Mouse (Mus musculus): ENCODE measurements around the gene Abhd4. TPM values are rescaled to one million over a fixed set of nuclear protein-coding genes. Genes with fewer than 3 reads are reported as not detected.

Abhd4 gene
- polyA plus RNA-seq, 1 experiment from 2014 or later = 42.1 TPM

DNA sequence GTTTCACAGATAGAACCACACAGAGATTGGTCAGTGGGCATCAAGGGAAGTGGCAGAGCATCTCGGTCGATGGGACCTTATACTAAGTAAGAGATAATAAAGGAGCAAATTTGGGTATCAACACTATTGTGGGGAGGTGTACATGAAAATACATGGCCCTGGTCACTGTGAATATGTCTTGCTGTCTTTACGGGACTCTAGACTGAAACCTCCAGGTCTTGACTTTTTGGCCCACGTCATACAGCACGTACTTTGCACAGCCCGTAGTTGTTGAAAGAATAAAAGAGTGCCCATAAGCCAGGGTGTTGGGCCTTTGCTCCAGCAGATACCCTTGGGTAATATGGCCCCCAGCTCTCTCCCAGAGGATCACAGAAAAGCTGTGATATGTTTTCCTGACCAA is 32.3 kb upstream of the Abhd4 start:
- no peak for TF ChIP-seq CTCF (IDR thresholded peaks at IDR 0.05; ENCODE audit: low read depth)
- ATAC-seq (ENCODE audit: insufficient read depth) = no peak
- H3K4me3 ChIP-seq (ENCODE audit: low read depth, low read length) = no peak overlapping the region
- H3K27me3 ChIP-seq (ENCODE audit: insufficient read depth, low read length) = no peaks in the 10 kb centered on the region
- no peak for DNase-seq
- WGBS = 97% methylated on average over 6 of the region's 6 CpGs
- H3K4me2 ChIP-seq = no peak overlapping the region
- no peak overlapping the region for H3K27ac ChIP-seq (ENCODE audit: low read depth)
- H3K4me1 ChIP-seq (ENCODE audit: insufficient read depth) = peaks cover 8% of the 10 kb centered on the region
- H3K36me3 ChIP-seq (ENCODE audit: insufficient read depth) = no peaks in the 10 kb centered on the region
- H3K9me3 ChIP-seq (ENCODE audit: low read depth, low read length) = no peaks in the 10 kb centered on the region
- H3K9ac ChIP-seq = no peak overlapping the region

DNA sequence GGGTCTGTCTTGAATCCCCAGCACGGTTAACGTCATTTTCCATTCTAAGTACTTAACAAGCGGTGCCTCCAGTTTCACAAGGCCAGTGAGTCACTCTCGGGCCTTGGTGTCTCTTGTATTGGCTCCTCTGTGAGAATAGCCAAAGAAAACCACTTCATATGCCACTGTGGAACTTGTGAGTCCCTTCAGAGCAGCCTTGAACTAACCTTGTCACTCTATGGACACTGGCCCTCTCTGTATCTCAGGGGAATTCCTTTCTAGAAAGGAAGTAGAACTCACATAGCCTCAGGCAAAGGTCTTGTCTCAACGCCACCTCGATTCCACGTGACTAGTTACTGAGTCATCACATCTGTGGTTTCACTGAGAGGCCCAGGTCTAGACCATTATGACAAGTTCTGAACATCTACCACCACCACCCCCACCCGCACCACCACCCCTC is 31.7 kb upstream of the Abhd4 start:
- 83% methylated on average over 8 of the region's 8 CpGs for WGBS
- TF ChIP-seq CTCF (IDR thresholded peaks at IDR 0.05; ENCODE audit: low read depth) = no peak
- Histone ChIP-seq H3K36me3 (ENCODE audit: insufficient read depth) (no peaks in the 10 kb centered on the region), H3K9ac (no peak overlapping the region), H3K9me3 (ENCODE audit: low read depth, low read length) (no peaks in the 10 kb centered on the region), H3K27ac (ENCODE audit: low read depth) (no peak overlapping the region), H3K4me2 (no peak overlapping the region), H3K4me3 (ENCODE audit: low read depth, low read length) (no peak overlapping the region), H3K27me3 (ENCODE audit: insufficient read depth, low read length) (no peaks in the 10 kb centered on the region), H3K4me1 (ENCODE audit: insufficient read depth) (peaks cover 15% of the 10 kb centered on the region)
- ATAC-seq (ENCODE audit: insufficient read depth) (no peak), DNase-seq (no peak)

DNA sequence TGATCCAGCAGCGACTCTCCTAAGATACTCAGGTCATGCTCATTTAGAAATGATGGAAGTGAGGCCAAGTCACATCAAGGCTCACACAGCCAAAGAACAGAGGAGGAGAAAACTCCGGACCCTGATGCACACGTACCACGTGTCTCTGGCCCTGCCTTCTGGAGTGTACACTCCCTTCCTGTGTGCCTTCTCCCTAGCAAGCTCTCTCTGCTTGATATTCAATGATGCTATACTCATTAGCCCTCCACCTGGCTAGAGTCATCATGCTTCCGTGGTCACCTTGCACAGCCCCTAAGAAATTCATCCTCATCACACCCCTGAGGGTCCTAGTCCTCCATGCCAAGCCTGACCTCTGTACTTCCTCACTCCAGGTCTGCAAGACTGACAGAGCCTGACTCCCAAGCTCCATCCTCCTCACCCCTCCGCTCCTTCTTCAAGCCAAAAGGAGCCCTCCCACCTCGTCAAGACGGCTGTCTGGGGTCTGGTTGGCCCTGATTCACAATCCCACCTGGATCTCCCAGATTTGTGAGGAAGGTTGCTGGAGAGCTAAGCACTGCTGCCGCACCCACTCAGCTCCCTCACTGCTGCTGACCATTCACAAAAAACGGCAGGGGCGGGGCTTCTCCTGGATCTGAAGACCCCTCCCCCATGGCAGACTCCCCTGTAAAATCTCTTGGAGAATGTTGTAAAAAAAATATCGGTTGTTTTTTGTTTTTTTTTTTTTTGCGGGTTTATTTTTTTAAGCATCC is 30.5 kb upstream of the Abhd4 start:
- TF ChIP-seq CTCF (IDR thresholded peaks at IDR 0.05; ENCODE audit: low read depth) = no peak
- Histone ChIP-seq H3K4me2 (no peak overlapping the region), H3K27me3 (ENCODE audit: insufficient read depth, low read length) (no peaks in the 10 kb centered on the region), H3K4me3 (ENCODE audit: low read depth, low read length) (no peak overlapping the region), H3K36me3 (ENCODE audit: insufficient read depth) (no peaks in the 10 kb centered on the region), H3K27ac (ENCODE audit: low read depth) (no peak overlapping the region), H3K9ac (no peak overlapping the region), H3K4me1 (ENCODE audit: insufficient read depth) (peaks cover 20% of the 10 kb centered on the region), H3K9me3 (ENCODE audit: low read depth, low read length) (no peaks in the 10 kb centered on the region)
- DNase-seq (no peak), ATAC-seq (ENCODE audit: insufficient read depth) (no peak)
- 52% methylated on average over 13 of the region's 13 CpGs for WGBS

DNA sequence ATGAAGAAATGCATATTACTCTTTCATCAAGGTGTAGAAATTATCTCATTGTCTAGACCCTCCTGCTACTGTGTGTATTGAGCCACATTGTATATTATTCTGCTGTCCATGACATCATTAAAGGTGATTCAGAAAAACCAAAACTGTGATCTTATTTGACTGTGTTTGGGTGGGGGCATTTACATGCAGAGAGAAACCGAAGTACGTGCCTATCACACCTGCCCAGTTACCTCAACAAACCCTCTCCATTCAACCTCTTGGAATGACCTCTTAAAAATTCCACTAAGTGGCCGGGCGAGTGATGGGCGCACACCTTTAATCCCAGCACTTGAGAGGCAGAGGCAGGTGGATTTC is 29.9 kb upstream of the Abhd4 start:
- peaks cover 20% of the 10 kb centered on the region for H3K4me1 ChIP-seq (ENCODE audit: insufficient read depth)
- no peak overlapping the region for H3K4me2 ChIP-seq
- no peak for DNase-seq
- no peaks in the 10 kb centered on the region for H3K9me3 ChIP-seq (ENCODE audit: low read depth, low read length)
- no peak overlapping the region for H3K9ac ChIP-seq
- H3K27me3 ChIP-seq (ENCODE audit: insufficient read depth, low read length) = no peaks in the 10 kb centered on the region
- no peak overlapping the region for H3K4me3 ChIP-seq (ENCODE audit: low read depth, low read length)
- H3K36me3 ChIP-seq (ENCODE audit: insufficient read depth) = no peaks in the 10 kb centered on the region
- ATAC-seq (ENCODE audit: insufficient read depth) = no peak
- H3K27ac ChIP-seq (ENCODE audit: low read depth) = no peak overlapping the region
- TF ChIP-seq CTCF (IDR thresholded peaks at IDR 0.05; ENCODE audit: low read depth) = no peak
- WGBS = 70% methylated on average over 5 of the region's 5 CpGs

DNA sequence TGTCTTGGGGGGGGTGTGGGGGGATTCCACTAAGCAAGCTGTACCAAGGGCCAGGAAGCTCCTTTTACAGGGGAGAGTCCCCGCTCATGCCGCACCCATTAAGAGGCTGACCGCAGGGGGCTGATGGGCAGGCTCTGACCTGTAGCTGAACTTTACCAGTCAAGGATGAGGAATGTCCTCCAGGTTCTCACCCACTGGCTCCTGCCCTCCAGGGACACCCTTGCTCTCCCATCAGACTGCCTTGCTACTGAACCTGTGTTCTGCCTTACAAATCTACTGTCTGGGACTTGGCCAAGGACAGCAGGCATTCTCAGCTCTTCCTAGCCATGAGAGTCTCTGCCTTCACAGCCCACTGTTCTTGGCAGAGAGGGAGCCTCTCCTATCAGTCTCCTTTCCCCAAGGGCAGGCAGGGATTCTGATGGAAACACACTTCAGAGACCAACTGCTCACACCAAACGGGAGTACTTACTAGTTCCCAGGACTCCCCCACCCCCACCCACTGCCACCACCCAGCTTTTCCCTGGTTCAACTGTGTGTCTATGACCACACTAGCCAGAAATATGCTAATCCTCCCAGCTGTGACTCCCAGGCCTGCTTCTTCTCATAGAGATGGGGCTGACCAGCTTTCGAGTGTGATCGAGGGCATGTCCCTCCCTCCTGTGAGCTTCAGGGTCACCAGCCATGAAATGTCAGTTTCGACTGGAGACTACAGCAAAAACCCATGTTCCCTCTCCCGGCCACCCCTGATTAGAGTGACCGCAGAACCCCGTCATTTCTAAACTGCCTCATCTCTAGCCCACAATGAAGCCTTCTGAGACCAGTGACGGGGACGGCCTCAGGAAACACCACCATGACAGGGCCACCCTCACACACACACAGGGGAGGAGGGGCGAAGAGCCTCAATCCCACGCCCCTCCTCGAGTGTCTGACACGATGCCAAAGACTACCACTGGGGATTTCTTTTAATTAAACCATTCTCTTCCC is 29.2 kb upstream of the Abhd4 start:
- peaks cover 20% of the 10 kb centered on the region for H3K4me1 ChIP-seq (ENCODE audit: insufficient read depth)
- no peak overlapping the region; the same call in 1 of the 2 replicates for H3K9ac ChIP-seq
- DNase-seq = peak; percentile 34
- no peak overlapping the region for H3K27ac ChIP-seq (ENCODE audit: low read depth)
- H3K27me3 ChIP-seq (ENCODE audit: insufficient read depth, low read length) = no peaks in the 10 kb centered on the region
- no peak for TF ChIP-seq CTCF (IDR thresholded peaks at IDR 0.05; ENCODE audit: low read depth)
- H3K4me3 ChIP-seq (ENCODE audit: low read depth, low read length) = no peak overlapping the region
- no peaks in the 10 kb centered on the region for H3K36me3 ChIP-seq (ENCODE audit: insufficient read depth)
- 40% methylated on average over 16 of the region's 16 CpGs for WGBS
- no peak for ATAC-seq (ENCODE audit: insufficient read depth)
- no peaks in the 10 kb centered on the region for H3K9me3 ChIP-seq (ENCODE audit: low read depth, low read length)
- H3K4me2 ChIP-seq = no peak overlapping the region

DNA sequence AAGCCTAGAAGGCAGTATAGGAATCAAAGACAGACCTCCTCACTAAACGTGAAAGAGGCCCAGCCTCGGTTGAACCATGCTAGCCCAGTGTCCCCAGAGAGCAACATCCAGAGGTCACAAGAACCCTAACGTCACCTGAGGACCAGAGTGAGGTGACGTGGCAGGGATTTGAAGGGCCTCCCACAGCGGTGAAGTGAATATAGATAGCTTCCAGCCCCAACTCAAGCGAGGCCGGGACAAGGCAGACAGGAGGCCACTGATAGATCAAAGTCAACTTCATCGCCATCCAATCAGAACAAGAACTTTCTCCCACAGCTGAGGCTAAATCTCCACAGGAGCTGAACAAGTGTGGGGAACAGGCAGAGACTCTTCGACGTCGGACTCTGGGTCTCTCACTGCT is 28.3 kb upstream of the Abhd4 start:
- Histone ChIP-seq H3K27me3 (ENCODE audit: insufficient read depth, low read length) (no peaks in the 10 kb centered on the region), H3K4me2 (no peak overlapping the region), H3K4me1 (ENCODE audit: insufficient read depth) (peaks cover 20% of the 10 kb centered on the region), H3K27ac (ENCODE audit: low read depth) (no peak overlapping the region), H3K4me3 (ENCODE audit: low read depth, low read length) (no peak overlapping the region), H3K9me3 (ENCODE audit: low read depth, low read length) (no peaks in the 10 kb centered on the region), H3K36me3 (ENCODE audit: insufficient read depth) (no peaks in the 10 kb centered on the region), H3K9ac (no peak overlapping the region)
- DNase-seq (no peak), ATAC-seq (ENCODE audit: insufficient read depth) (no peak)
- 77% methylated on average over 11 of the region's 11 CpGs for WGBS
- no peak for TF ChIP-seq CTCF (IDR thresholded peaks at IDR 0.05; ENCODE audit: low read depth)

Measured in lung, embryonic 14.5 days (tissue).